Mouse (Mus musculus) heart, postnatal 0 days (tissue): ENCODE measurements at regions not wholly inside any gene's neighbourhood (a gene's known extent, or its start where the extent isn't known, plus 50 kb on each side); places are given as distances from the start of the nearest gene placed in this dataset.

Experiments used
- ATAC-seq: fragments of 200-750 bp; cut with Nextera tagmentation; 2 replicates; pipeline ENCODE4 v1.8.0; 2017; ENCODE audit warnings: low read depth, moderate number of reproducible peaks, moderate library complexity; ENCODE audit not compliant: insufficient read depth
- DNase-seq: peaks from one replicate; pipeline ENCODE4 v3.0.0-alpha.2; 2016; ENCODE audit warnings: low spot score
- H3K27ac ChIP-seq: fragments of 300-500 bp; sonication (generic); 2 replicates; pipeline ENCODE4 v1.5.1; 2014; ENCODE audit warnings: low read depth, mild to moderate bottlenecking
- H3K27me3 ChIP-seq: fragments of 300-500 bp; sonication (generic); 2 replicates; pipeline ENCODE4 v1.6.1; 2014; ENCODE audit warnings: low read length, mixed read lengths; ENCODE audit not compliant: control insufficient read depth, insufficient read depth
- H3K36me3 ChIP-seq: fragments of 300-500 bp; sonication (generic); replicated peaks from 2 replicates; pipeline ENCODE4 v1.6.1; 2014; ENCODE audit warnings: low read length, mixed read lengths; ENCODE audit not compliant: control insufficient read depth, insufficient read depth
- H3K4me1 ChIP-seq: fragments of 300-500 bp; sonication (generic); 2 replicates; pipeline ENCODE4 v1.6.1; 2014; ENCODE audit warnings: antibody characterized with exemption; ENCODE audit not compliant: control insufficient read depth, insufficient read depth
- H3K4me2 ChIP-seq: fragments of 300-500 bp; sonication (generic); 2 replicates; pipeline ENCODE4 v1.6.1; 2014; ENCODE audit warnings: low read depth, mild to moderate bottlenecking, low read length, moderate library complexity
- H3K4me3 ChIP-seq: fragments of 300-500 bp; sonication (generic); 2 replicates; pipeline ENCODE4 v1.5.1; 2014; ENCODE audit warnings: low read depth, low read length
- H3K9ac ChIP-seq: fragments of 300-500 bp; sonication (generic); replicated peaks from 2 replicates; pipeline ENCODE4 v1.6.1; 2014; ENCODE audit warnings: low read depth, low read length, mixed read lengths
- H3K9me3 ChIP-seq: fragments of 300-500 bp; sonication (generic); replicated peaks from 2 replicates; pipeline ENCODE4 v1.6.1; 2016; ENCODE audit warnings: low read length; ENCODE audit not compliant: control insufficient read depth
- CTCF ChIP-seq: IDR thresholded peaks from 2 replicates; pipeline ENCODE4 v1.5.1; 2016; ENCODE audit warnings: antibody characterized with exemption, control low read depth, low read depth
- EP300 ChIP-seq: IDR thresholded peaks from 2 replicates; pipeline ENCODE4 v1.6.1; 2016; ENCODE audit warnings: antibody characterized with exemption, low read depth
- WGBS: fragments of 180-500 bp; shearing (Covaris S2); extraction: QIAGEN DNeasy Blood & Tissue Kit; methylation state at CpG from one replicate; pipeline ENCODE4 v1.1.7; 2014; 5-methylcytosine and 5-hydroxymethylcytosine counted together

DNA sequence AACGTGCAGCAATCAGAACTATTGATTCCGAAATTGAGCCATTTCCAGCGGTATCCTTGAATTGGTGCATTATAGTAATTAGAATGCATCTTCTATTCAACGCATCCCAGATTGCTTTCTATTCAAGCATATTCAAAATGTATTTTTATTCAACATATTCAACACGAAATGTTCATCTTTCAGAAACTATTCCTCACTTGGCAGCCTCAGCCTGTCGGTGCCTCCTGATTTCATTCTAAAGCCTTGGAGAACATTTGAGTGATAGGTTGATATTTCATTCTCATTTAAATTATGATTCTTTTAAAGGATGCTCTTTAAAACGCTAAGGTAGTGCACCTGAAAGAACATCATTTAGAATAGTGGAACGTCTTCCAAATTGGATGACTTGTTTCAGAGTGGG, 73.1 kb upstream of the Acsl1 start:
- DNase-seq (no peak), ATAC-seq (no peak)
- Histone ChIP-seq H3K9me3 (no peaks in the 10 kb centered on the region), H3K27me3 (no peaks in the 10 kb centered on the region), H3K4me3 (no peak overlapping the region), H3K27ac (no peak overlapping the region), H3K36me3 (no peaks in the 10 kb centered on the region), H3K4me2 (no peak overlapping the region), H3K9ac (no peak overlapping the region), H3K4me1 (no peaks in the 10 kb centered on the region)
- 78% methylated on average over 8 of the region's 8 CpGs for WGBS
- no peak for TF ChIP-seq CTCF
- TF ChIP-seq EP300 = no peak

DNA sequence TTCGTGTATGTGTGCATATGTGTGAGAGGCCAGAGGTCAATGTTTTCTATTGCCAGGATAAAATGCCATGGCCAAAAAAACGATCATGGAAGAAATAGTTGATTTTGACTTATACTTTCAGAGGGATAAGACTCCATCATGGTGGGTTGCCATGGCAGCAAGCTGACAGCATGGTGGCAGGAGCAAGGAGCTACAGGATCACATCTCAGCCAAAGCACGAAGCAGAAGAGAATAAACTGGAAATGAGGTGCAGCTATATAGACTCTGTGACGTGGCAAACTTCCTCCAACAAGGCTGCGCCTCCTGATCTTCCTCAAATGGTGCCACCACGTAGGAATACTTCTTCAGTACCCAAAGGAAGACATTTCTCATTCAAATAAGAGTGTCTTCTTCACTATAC, 70.2 kb upstream of the Acsl1 start:
- no peaks in the 10 kb centered on the region for H3K36me3 ChIP-seq
- no peak overlapping the region for H3K27ac ChIP-seq
- WGBS = 74% methylated on average over 6 of the region's 6 CpGs
- H3K4me2 ChIP-seq = no peak overlapping the region
- H3K4me3 ChIP-seq = no peak overlapping the region
- H3K9me3 ChIP-seq = no peaks in the 10 kb centered on the region
- no peaks in the 10 kb centered on the region for H3K27me3 ChIP-seq
- no peak for DNase-seq
- H3K4me1 ChIP-seq = no peaks in the 10 kb centered on the region
- no peak overlapping the region for H3K9ac ChIP-seq
- ATAC-seq = no peak
- TF ChIP-seq CTCF = no peak
- TF ChIP-seq EP300 = no peak

DNA sequence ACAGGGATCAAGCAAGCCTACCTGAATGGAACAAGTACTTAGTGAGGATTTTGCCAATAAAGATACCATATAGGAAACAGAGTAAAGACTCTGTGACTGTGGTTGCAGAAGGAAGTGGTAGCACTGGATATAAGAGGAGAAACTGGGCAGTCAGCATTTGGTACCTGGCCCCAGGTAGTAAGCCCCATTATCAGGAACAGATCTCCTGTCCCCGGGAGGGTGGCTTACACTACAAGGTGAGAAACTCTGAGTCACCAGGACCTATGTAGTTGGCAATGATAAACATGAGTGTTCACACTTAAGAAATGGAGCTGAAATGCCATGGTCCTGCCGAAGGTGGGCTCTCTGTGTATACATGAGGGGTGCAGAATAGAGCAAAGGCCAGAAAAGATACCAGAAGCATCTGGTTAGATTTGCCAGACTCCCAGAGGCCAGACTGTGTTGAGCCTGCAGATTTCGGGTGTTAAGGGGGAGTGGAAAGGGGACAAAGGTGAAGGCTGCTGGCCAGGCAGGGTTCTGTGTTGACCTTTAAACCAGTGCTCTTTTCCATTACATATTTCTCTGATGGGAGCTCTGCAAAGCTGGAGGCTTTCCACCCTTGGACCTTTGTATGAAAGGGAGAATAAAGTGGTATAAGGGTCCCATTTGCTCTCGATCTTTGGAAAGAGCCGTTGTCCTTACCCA, 66.8 kb upstream of the Acsl1 start:
- no peaks in the 10 kb centered on the region for H3K27me3 ChIP-seq
- H3K9me3 ChIP-seq = no peaks in the 10 kb centered on the region
- H3K36me3 ChIP-seq = no peaks in the 10 kb centered on the region
- H3K4me1 ChIP-seq = no peaks in the 10 kb centered on the region
- no peak overlapping the region for H3K27ac ChIP-seq
- TF ChIP-seq EP300 = no peak
- TF ChIP-seq CTCF = no peak
- DNase-seq = no peak
- H3K9ac ChIP-seq = no peak overlapping the region
- H3K4me2 ChIP-seq = no peak overlapping the region
- no peak overlapping the region for H3K4me3 ChIP-seq
- WGBS = 68% methylated on average over 5 of the region's 5 CpGs
- no peak for ATAC-seq

- H3K9me3 ChIP-seq = no peaks in the 10 kb centered on the region
- no peak overlapping the region for H3K9ac ChIP-seq
- H3K4me3 ChIP-seq = no peak overlapping the region
- 90% methylated on average over 7 of the region's 7 CpGs for WGBS
- no peak overlapping the region for H3K27ac ChIP-seq
- 0 out of 2 replicates have a peak, but pooled peaks cover 6% of the 10 kb centered on the region for H3K4me1 ChIP-seq
- no peak for ATAC-seq
- H3K4me2 ChIP-seq = no peak overlapping the region
- DNase-seq = no peak
- no peaks in the 10 kb centered on the region for H3K36me3 ChIP-seq
- no peaks in the 10 kb centered on the region for H3K27me3 ChIP-seq
- no peak for TF ChIP-seq EP300
- TF ChIP-seq CTCF = no peak
Measured at GRCm38 (mm10) chr8:46408886-46409285, 62.0 kb upstream of the Acsl1 start.

DNA sequence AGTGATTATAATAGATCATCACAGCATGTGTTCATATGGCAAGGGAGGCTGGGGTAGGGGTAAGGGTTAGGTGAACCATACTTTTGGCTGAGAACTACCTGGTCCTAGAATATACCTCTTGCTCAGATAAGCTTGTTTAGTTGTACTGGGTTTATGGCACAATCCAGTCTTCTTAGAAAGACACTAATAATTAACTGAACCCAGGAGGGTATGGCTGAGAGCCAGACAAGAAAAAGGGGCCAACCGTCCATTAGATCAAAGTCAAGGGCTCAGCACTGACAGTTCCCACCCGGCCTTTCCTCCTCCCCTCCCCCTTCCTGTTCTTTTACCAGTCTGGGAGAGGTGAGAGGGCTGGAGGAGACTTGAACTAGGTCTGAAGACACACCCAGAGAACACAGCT, 61.5 kb upstream of the Acsl1 start:
- H3K4me3 ChIP-seq = no peak overlapping the region
- H3K27me3 ChIP-seq = no peaks in the 10 kb centered on the region
- 0 out of 2 replicates have a peak, but pooled peaks cover 10% of the 10 kb centered on the region for H3K4me1 ChIP-seq
- H3K4me2 ChIP-seq = no peak overlapping the region
- no peak overlapping the region for H3K9ac ChIP-seq
- H3K27ac ChIP-seq = no peak overlapping the region
- no peak for DNase-seq
- H3K9me3 ChIP-seq = no peaks in the 10 kb centered on the region
- 24% methylated on average over 2 of the region's 2 CpGs for WGBS
- H3K36me3 ChIP-seq = no peaks in the 10 kb centered on the region
- TF ChIP-seq EP300 = no peak
- TF ChIP-seq CTCF = no peak
- ATAC-seq = no peak
